Mouse (Mus musculus) CH12.LX (cell line): ENCODE data around the gene Psmd13.

ENCODE experiments used
- BHLHE40 ChIP-seq: IDR thresholded peaks from 2 replicates; pipeline ENCODE4 v1.6.1; 2011; ENCODE audit warnings: mild to moderate bottlenecking, low read depth, low read length, improper control_type of control experiment
- CHD1 ChIP-seq: IDR thresholded peaks from 2 replicates; pipeline ENCODE4 v1.6.1; 2012; ENCODE audit warnings: low read depth, low read length, improper control_type of control experiment, inconsistent platforms
- ETS1 ChIP-seq: conservative IDR thresholded peaks from 2 replicates; pipeline ENCODE4 v1.6.1; 2012; ENCODE audit warnings: low read depth, mild to moderate bottlenecking, inconsistent platforms, low read length, improper control_type of control experiment, moderate library complexity
- MAX ChIP-seq: IDR thresholded peaks from 2 replicates; pipeline ENCODE4 v1.6.1; 2011; ENCODE audit warnings: low read length, improper control_type of control experiment
- POLR2AphosphoS2 ChIP-seq: IDR thresholded peaks from 2 replicates; pipeline ENCODE4 v1.6.1; 2011; ENCODE audit warnings: low read depth, low read length, improper control_type of control experiment

- TF ChIP-seq MAX (no peak), BHLHE40 (no peak), CHD1 (no peak), ETS1 (no peak), POLR2AphosphoS2 (no peak)
Measured at GRCm38 (mm10) chr7:140847755-140848580, 33.8 kb upstream of the Psmd13 start, which contains the start of gene Odf3.
